Mouse (Mus musculus) embryonic stem cell, embryonic (primary cell): ENCODE data around the gene Itln1.

Experiments
- CTCF ChIA-PET, 4 experiments: fragments of 300-600 bp in 2 of 4; fragments of 350-600 bp in 2 of 4; sonication (Branson Sonifier 250); formaldehyde crosslinking; loops; one replicate each; lab custom pipeline; 2022; ENCODE audit warnings: inconsistent platforms in 2 of 4; lab: Charles Lee
- POLR2A ChIA-PET, 4 experiments: fragments of 300-600 bp in 2 of 4; fragments of 350-600 bp in 2 of 4; sonication (Branson Sonifier 250); formaldehyde crosslinking; loops; one replicate each; lab custom pipeline; 2022; ENCODE audit warnings: antibody characterized with exemption in 4 of 4, inconsistent platforms in 1 of 4; lab: Charles Lee

Gene Itln1

GRCm38 (mm10) chr1:171551326-171551725 lies 16.2 kb upstream of the Itln1 start:
- ChIA-PET CTCF (interaction anchor here in 2 of 4 experiments (0.7 to 10.7 kb wide), 5 partner anchors 13 to 17 kb away, joined by 3 to 101 read pairs (median 4); partner anchors contain the start of gene Itln1 (in 1 of the 2)), POLR2A (interaction anchor here in 1 of 4 experiments (1.3 kb wide), 1 partner anchor 9 kb away, joined by 5 read pairs; no protein-coding TSS in a partner anchor)

- ChIA-PET CTCF (interaction anchor here in 2 of 4 experiments (0.8 to 5.4 kb wide), 5 partner anchors 24 to 28 kb away, joined by 3 to 42 read pairs (median 6); no protein-coding TSS in a partner anchor), POLR2A (interaction anchor here in 1 of 4 experiments (0.6 kb wide), 1 partner anchor 241 kb away, joined by 3 read pairs; no protein-coding TSS in a partner anchor)
Observed at GRCm38 (mm10) chr1:171540694-171541093, 5.6 kb upstream of the Itln1 start.

- CTCF ChIA-PET: interaction anchor here (0.6 to 4.9 kb wide), 13 partner anchors 20 to 272 kb away, joined by 3 to 48 read pairs (median 5); no protein-coding TSS in a partner anchor
- POLR2A ChIA-PET: interaction anchor here in 3 of 4 experiments (0.5 to 4.9 kb wide), 8 partner anchors 28 to 629 kb away, joined by 3 to 26 read pairs (median 4); partner anchors contain the start of gene Alyref2 (in 3 of the 3)
Observed at GRCm38 (mm10) chr1:171534557-171534956, 537 bp downstream of the Itln1 start.

- ChIA-PET POLR2A (interaction anchor here (0.7 to 4.9 kb wide), 4 partner anchors 30 to 208 kb away, joined by 3 to 26 read pairs (median 13); partner anchors contain the start of gene Alyref2 (in 2 of the 4)), CTCF (interaction anchor here (0.7 to 4.9 kb wide), 8 partner anchors 9 to 167 kb away, joined by 3 to 48 read pairs (median 6); no protein-coding TSS in a partner anchor)
Observed at GRCm38 (mm10) chr1:171532830-171533229, 2.3 kb downstream of the Itln1 start.

GRCm38 (mm10) chr1:171531367-171531766 lies 3.7 kb downstream of the Itln1 start:
- ChIA-PET POLR2A (no interaction called here), CTCF (interaction anchor here in 2 of 4 experiments (0.7 to 4.9 kb wide), 2 partner anchors 34 to 79 kb away, joined by 6 to 48 read pairs; no protein-coding TSS in a partner anchor)

GRCm38 (mm10) chr1:171515557-171515956 lies 19.5 kb downstream of the Itln1 start:
- CTCF ChIA-PET: interaction anchor here (0.7 to 3.0 kb wide), 11 partner anchors 13 to 50 kb away, joined by 3 to 9 read pairs (median 4); no protein-coding TSS in a partner anchor
- POLR2A ChIA-PET: interaction anchor here in 3 of 4 experiments (0.6 to 2.2 kb wide), 7 partner anchors 8 to 96 kb away, joined by 3 to 20 read pairs (median 4); partner anchors contain the start of gene Alyref2 (in 2 of the 3)

GRCm38 (mm10) chr1:171515039-171515438 lies 20.1 kb downstream of the Itln1 start:
- POLR2A ChIA-PET: interaction anchor here in 3 of 4 experiments (0.7 to 2.2 kb wide), 7 partner anchors 8 to 30 kb away, joined by 3 to 20 read pairs (median 3); partner anchors contain the start of gene Alyref2 (in 2 of the 3)
- CTCF ChIA-PET: interaction anchor here (0.6 to 3.0 kb wide), 16 partner anchors 10 to 542 kb away, joined by 3 to 9 read pairs (median 5); partner anchors contain the start of genes Itln1 (in 1 of the 4) and Nhlh1 (in 1 of the 4)

- ChIA-PET POLR2A (interaction anchor here in 1 of 4 experiments (0.6 to 2.5 kb wide), 2 partner anchors 11 to 48 kb away, joined by 3 to 13 read pairs; partner anchors contain the start of gene Alyref2), CTCF (interaction anchor here in 2 of 4 experiments (1.0 to 1.8 kb wide), 3 partner anchors 12 to 52 kb away, joined by 3 to 4 read pairs (median 3); no protein-coding TSS in a partner anchor)
Observed at GRCm38 (mm10) chr1:171513760-171514159, 21.3 kb downstream of the Itln1 start.

GRCm38 (mm10) chr1:171513234-171513633 lies 21.9 kb downstream of the Itln1 start:
- POLR2A ChIA-PET: interaction anchor here in 2 of 4 experiments (1.7 to 2.5 kb wide), 2 partner anchors 9 to 10 kb away, joined by 5 to 13 read pairs; partner anchors contain the start of gene Alyref2 (in 2 of the 2)
- CTCF ChIA-PET: interaction anchor here in 2 of 4 experiments (0.8 to 1.8 kb wide), 5 partner anchors 11 to 52 kb away, joined by 3 to 4 read pairs (median 3); no protein-coding TSS in a partner anchor

- CTCF ChIA-PET: interaction anchor here in 2 of 4 experiments (0.8 to 4.2 kb wide), 8 partner anchors 26 to 222 kb away, joined by 3 to 45 read pairs (median 5); no protein-coding TSS in a partner anchor
- POLR2A ChIA-PET: interaction anchor here (0.6 to 4.6 kb wide), 33 partner anchors 8 to 235 kb away, joined by 3 to 86 read pairs (median 5); partner anchors contain the start of genes Klhdc9 (in 3 of the 4), B4galt3 (in 2 of the 4), F11r (in 2 of the 4) and Itln1 (in 2 of the 4)
Observed at GRCm38 (mm10) chr1:171504586-171504985, 30.5 kb downstream of the Itln1 start.

GRCm38 (mm10) chr1:171503592-171504291 lies 31.4 kb downstream of the Itln1 start:
- ChIA-PET POLR2A (interaction anchor here (0.6 to 4.6 kb wide), 73 partner anchors 9 to 644 kb away, joined by 3 to 86 read pairs (median 5); partner anchors contain the start of genes F11r (in 3 of the 4), Itln1 (in 3 of the 4), Klhdc9 (in 3 of the 4) and B4galt3 (in 2 of the 4)), CTCF (interaction anchor here in 3 of 4 experiments (0.7 to 4.2 kb wide), 14 partner anchors 25 to 853 kb away, joined by 3 to 45 read pairs (median 4); no protein-coding TSS in a partner anchor)

GRCm38 (mm10) chr1:171503250-171503591 lies 31.9 kb downstream of the Itln1 start, which contains the start of gene Alyref2:
Gene Alyref2 (plus strand): TSS chr1:171503478.
- POLR2A ChIA-PET: interaction anchor here (0.5 to 5.1 kb wide), 95 partner anchors 9 to 645 kb away, joined by 3 to 86 read pairs (median 5); partner anchors contain the start of genes Itln1 (in 3 of the 4), Klhdc9 (in 3 of the 4), Usf1 (in 3 of the 4) and B4galt3 (in 2 of the 4)

GRCm38 (mm10) chr1:171502388-171503249 lies 32.5 kb downstream of the Itln1 start:
- POLR2A ChIA-PET: interaction anchor here (0.5 to 5.1 kb wide), 154 partner anchors 8 to 1869 kb away, joined by 3 to 86 read pairs (median 4); partner anchors contain the start of genes B4galt3 (in 3 of the 4), Klhdc9 (in 3 of the 4), Usf1 (in 3 of the 4) and Arhgap30 (in 2 of the 4)
- CTCF ChIA-PET: interaction anchor here (0.5 to 4.2 kb wide), 44 partner anchors 8 to 601 kb away, joined by 3 to 45 read pairs (median 4); partner anchors contain the start of genes Arhgap30 (in 1 of the 4), F11r (in 1 of the 4), Itln1 (in 1 of the 4) and Klhdc9 (in 1 of the 4)

More at GRCm38 (mm10) chr1:171503250-171503591, 31.9 kb downstream of the Itln1 start, which contains the start of gene Alyref2:
- CTCF ChIA-PET: interaction anchor here (0.6 to 4.2 kb wide), 17 partner anchors 9 to 196 kb away, joined by 3 to 45 read pairs (median 6); partner anchors contain the start of genes Itln1 (in 1 of the 4) and Klhdc9 (in 1 of the 4)

GRCm38 (mm10) chr1:171501636-171502080 lies 33.4 kb downstream of the Itln1 start:
- POLR2A ChIA-PET: interaction anchor here (0.5 to 5.1 kb wide), 105 partner anchors 10 to 1870 kb away, joined by 3 to 86 read pairs (median 6); partner anchors contain the start of genes B4galt3 (in 3 of the 4), Klhdc9 (in 3 of the 4), Usf1 (in 3 of the 4) and Arhgap30 (in 2 of the 4)

GRCm38 (mm10) chr1:171501016-171501610 lies 34.0 kb downstream of the Itln1 start:
- ChIA-PET POLR2A (interaction anchor here (0.5 to 5.1 kb wide), 81 partner anchors 9 to 788 kb away, joined by 3 to 86 read pairs (median 7); partner anchors contain the start of genes B4galt3 (in 3 of the 4), Klhdc9 (in 3 of the 4), Usf1 (in 3 of the 4) and Arhgap30 (in 2 of the 4)), CTCF (interaction anchor here in 3 of 4 experiments (0.6 to 4.2 kb wide), 40 partner anchors 10 to 390 kb away, joined by 3 to 45 read pairs (median 4); partner anchors contain the start of genes Arhgap30 (in 1 of the 3), B4galt3 (in 1 of the 3), F11r (in 1 of the 3) and Itln1 (in 1 of the 3))

More at GRCm38 (mm10) chr1:171501636-171502080, 33.4 kb downstream of the Itln1 start:
- CTCF ChIA-PET: interaction anchor here in 3 of 4 experiments (0.6 to 4.2 kb wide), 51 partner anchors 10 to 600 kb away, joined by 3 to 45 read pairs (median 4); partner anchors contain the start of genes Arhgap30 (in 1 of the 3), B4galt3 (in 1 of the 3), F11r (in 1 of the 3) and Itln1 (in 1 of the 3)
